ENCODE assay signal across 1 mouse cellular context in genomic region chr19:53528752-53529454, GRCm38 (mm10).
TF ChIP-seq lines count a peak whose summit lies in the region.

Dusp5 (plus strand) TSS chr19:53529109.

TF ChIP-seq in CH12.LX, 34 proteins besides CTCF, POLR2A, EP300 and RAD21 (continued from another document):
- no peak; the same call in 1 of the 2 replicates for TF ChIP-seq MAZ (IDR thresholded peaks at IDR 0.05; ENCODE audit: low read depth, low read length)
- peak; percentile 34 for TF ChIP-seq SIN3A (IDR thresholded peaks at IDR 0.05; ENCODE audit: low read length)
- no peak for TF ChIP-seq PAX5 (IDR thresholded peaks at IDR 0.05; ENCODE audit: low read length)
- peak; percentile 56 for TF ChIP-seq BHLHE40 (IDR thresholded peaks at IDR 0.05; ENCODE audit: low read depth, low read length)
- TF ChIP-seq MAFK (IDR thresholded peaks at IDR 0.05; ENCODE audit: insufficient replicate concordance, low read length), result no peak
- TF ChIP-seq MYC (IDR thresholded peaks at IDR 0.05; ENCODE audit: low read depth, low read length), result 0 out of 2 replicates have a peak, but pooled peaks have one; percentile 8
- peak; percentile 47; the same call in 1 of the 2 replicates for TF ChIP-seq IRF4 (IDR thresholded peaks at IDR 0.05; ENCODE audit: low read depth, low read length)
- peak; percentile 93 for TF ChIP-seq MXI1 (IDR thresholded peaks at IDR 0.05; ENCODE audit: low read depth, low read length)
- TF ChIP-seq RCOR1 (conservative IDR thresholded peaks at IDR 0.05; ENCODE audit: low read depth, low read length), result no peak
- TF ChIP-seq ETS1 (conservative IDR thresholded peaks at IDR 0.05; ENCODE audit: low read depth, low read length), result peak; percentile 47
- peak; percentile 67; the same call in 1 of the 2 replicates for TF ChIP-seq POLR2AphosphoS2 (IDR thresholded peaks at IDR 0.05; ENCODE audit: low read depth, low read length)
- no peak for TF ChIP-seq E2F4 (IDR thresholded peaks at IDR 0.05; ENCODE audit: insufficient replicate concordance, low read depth, low read length)
- peak; percentile 70 for TF ChIP-seq NRF1 (IDR thresholded peaks at IDR 0.05; ENCODE audit: low read depth, low read length)
